Mouse (Mus musculus): ENCODE results near the gene Mplkip.
A peak's percentile ranks its signal among the peaks of the same experiment; 100 is the strongest.

Mplkip gene

GRCm38 (mm10) chr13:17694911-17695699 is at the start of gene Mplkip, which contains the start of gene Sugct:
Gene Mplkip, plus strand, starts transcription at chr13:17695192.
Gene Sugct, minus strand, starts transcription at chr13:17695553.
- DNase-seq (ENCODE audit: low read depth) = peak; percentile 100

GRCm38 (mm10) chr13:17667380-17667779 is 27.6 kb upstream of the Mplkip start:
- no peak for DNase-seq (ENCODE audit: low read depth)

GRCm38 (mm10) chr13:17671122-17671521 is 23.9 kb upstream of the Mplkip start:
- no peak for DNase-seq (ENCODE audit: low read depth)

DNA sequence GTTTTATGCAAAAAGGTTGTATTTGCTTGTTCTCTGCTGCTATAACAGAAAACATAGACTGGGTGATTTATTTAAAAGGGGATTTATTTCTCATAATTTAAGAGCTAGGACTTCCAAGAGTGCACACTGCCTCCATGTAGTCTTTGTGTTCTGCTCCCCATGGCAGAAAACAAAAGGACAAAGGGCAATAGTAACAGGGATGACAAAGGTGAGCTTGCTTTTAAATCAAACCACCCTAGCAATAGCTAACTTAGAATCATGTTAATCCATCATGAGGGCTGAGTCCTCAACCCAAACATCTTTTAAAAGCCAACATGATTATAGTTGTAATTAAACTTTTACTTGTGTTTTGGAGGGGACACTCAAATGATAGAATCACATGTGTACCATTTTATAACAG is 5.5 kb upstream of the Mplkip start:
- no peak for DNase-seq (ENCODE audit: low read depth)

DNA sequence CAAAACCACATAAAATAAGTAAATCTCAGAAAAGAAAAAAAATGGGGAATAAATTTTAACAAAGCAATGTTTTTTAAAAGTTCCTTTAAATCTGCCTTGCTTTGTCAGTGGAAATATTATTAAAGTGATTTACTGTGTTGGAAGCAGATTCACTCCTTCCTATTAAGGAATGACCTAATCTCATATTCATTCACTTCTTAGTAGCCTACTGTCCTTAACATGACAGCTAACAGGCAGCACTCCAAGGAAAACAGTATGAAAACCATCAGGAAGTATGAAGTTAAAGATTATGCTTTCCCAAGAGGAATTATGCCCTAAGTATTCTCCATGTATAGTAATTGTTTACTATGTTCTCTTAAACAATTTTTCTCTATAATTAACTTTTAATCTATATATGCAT is 4.3 kb upstream of the Mplkip start:
- DNase-seq (ENCODE audit: low read depth) = peak; percentile 68

DNA sequence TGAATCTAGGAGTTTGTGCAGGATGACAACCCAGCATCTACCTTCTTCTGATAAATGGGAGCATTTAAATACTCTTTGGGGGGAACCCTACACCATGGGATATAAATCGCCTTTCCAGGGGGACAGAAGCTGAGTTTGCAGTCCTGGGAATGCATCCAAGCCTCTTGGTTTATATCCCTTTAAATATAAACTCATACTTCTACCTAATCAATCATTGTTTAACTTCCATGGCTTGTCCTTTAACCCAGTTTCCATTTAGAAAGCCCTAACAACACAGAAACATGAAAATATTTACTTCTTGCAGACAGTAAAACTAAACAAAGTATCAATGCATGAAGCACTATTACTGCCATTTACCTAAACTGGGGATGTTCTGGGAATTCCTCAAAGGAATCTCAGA is 3.6 kb upstream of the Mplkip start:
- DNase-seq (ENCODE audit: low read depth) = no peak

DNA sequence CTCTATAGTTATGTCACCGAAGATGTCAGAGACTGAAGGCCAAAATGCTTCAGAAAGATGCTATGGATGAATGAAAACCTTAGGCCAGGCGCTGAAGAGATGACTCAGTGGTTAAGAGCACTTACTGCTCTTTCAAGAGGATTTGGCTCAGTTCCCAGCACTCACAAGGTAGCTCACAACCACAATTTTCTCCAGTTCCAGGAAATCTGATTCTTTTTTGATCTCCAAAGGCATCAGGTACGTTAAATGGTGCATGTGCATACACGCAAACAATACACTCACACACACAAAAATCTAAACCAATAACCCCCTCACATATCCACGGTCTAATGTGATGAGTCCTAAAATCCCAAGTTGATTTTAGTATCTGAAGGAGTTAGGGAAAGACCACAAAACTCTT is 1.2 kb upstream of the Mplkip start:
- peak; percentile 79 for DNase-seq (ENCODE audit: low read depth)

DNA sequence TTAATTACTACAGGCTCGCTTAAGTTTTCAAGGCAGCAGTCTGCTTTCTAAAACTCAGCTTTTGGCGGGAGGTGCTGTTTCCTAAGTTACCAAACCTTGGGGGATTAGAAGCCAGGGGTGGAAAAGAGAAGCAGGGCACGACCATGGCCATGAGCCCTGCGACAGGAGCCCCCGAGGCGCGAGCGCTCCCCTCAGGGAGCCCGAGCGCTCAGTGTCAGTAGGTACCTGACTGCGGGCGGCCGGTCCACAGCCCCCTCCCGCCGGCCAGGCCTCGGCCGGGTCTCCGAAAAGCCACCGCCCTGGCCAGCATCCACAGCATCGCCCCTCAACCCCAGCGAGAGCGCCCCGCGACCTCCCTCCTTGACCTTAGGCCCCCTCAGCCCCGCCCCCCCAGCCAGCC is 578 bp upstream of the Mplkip start:
- peak; percentile 54 for DNase-seq (ENCODE audit: low read depth)

DNA sequence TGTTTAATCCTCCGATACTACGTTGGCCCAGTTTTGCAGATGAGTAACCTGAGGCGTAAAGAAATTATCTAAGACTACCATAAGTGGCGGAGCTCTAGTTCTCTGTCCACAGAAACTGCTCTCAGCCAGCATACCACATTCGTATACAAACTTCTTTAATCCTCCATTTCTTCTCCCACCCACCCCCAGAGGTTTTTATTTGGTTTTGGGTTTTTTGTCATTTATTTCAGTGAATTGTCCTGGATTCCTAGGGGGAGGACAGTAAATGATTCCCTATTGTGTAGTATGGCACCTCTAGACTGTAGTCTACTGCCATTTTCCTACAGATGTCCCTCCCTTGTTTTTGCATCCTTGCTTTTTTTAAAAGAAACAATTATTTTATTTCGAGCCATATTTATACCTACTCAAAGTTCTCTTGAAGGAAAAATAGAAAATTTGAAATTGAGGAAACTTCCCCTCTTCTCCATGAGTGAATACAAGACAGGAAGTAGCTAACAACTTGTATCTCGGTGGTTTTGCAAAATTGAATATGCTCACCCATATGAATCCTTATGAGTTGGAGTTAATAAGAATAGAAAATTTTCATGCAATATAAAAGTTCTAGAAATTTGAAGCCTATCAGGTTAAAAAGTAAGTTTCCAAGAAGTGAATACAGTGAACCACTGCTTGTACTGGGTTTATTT is 1.0 kb downstream of the Mplkip start:
- peak; percentile 19 for DNase-seq (ENCODE audit: low read depth)

DNA sequence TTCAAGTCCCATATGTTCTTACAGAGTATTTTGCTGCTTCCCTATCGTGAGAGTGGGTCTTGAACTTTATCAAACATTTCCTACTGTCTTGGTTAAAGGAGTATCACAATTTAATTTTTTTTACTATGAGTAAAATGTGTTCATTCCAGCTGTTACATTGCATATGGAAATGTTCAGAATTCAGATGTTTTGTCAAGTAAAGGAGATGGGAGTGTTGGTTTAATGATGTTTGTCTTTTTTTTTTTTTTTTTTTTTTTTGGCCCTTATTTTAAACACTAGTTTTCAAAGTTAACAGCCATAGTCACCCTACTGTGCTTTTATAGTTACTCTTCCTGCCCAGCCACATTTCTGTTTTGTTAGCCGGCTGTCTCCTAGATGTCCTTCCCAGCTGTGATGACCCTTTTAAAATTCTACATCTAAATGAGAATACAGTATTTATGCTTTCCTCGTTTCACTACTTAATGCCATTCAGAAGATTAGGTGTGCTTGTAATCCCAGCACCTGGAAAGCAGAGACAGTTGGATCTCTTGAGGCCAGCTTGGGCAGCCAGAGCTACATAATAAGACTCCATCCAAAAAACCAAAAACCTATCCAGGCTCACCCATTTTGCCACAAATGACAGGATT is 5.2 kb downstream of the Mplkip start:
- no peak for DNase-seq (ENCODE audit: low read depth)

DNA sequence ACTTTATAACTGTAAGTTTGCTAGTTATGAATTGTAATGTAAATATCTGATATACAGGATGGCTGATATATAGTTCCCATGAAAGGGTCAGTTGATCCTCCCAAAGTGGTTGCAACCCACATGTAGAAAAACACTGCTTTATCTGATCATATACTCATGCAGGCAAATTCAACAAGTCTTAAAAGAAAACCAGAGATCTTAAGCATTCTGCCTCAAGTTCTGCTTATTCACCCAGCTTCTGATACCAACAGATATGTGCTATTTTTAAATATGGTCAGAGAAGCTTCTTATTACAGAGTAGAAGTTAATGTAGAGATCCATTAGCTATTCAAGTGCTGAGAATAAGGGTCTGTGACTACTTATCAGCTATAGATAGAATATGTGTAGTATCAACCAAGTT is 6.3 kb downstream of the Mplkip start:
- DNase-seq (ENCODE audit: low read depth) = no peak

DNA sequence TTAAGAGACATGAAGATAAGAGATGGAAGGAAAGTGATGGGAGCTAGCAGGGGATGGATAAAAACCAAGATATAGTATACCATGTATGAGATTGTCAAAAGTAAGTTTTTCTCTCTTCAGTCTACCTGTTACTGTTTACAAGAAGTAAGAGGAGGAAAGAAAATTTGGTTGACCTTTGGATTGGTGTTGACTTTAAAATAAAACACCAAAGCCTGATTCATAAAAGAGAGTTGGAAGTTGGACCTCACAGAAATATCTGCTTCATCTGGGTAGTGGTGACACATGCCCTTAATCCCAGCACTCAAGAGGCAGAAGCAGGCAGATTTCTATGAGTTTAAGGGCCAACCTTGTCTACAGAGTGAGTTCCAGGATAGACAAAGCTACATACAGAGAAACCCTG is 7.3 kb downstream of the Mplkip start:
- no peak for DNase-seq (ENCODE audit: low read depth)

DNA sequence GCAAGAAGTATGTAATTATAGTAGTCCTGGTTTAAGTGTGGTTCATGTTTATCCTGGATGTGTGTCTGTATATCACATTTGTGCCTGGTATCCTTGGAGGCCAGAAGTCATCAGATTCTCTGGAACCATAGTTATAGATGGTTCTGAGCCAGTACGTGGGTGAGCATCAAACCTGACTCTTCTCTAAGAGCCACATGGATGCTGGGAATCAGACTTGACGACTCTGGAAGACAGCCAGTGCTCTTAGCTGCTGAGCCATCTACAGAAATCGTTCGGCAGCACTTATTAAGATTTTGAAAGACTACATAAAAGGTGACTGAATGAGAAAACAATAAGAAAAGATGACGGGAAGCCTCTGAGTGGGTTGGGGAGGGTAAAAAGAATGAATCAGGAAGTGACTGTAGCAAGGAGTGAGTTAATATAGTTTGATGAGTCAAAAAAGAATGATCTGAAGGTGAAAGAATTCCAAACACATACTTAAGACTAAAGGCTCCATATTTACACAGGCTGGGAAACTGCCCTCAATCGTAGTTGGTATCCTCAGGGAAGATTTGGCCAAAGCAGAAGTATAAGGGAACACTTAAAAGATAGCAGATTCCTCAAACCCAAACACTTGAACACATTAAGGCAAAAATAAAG is 10.3 kb downstream of the Mplkip start:
- DNase-seq (ENCODE audit: low read depth) = peak; percentile 42

DNA sequence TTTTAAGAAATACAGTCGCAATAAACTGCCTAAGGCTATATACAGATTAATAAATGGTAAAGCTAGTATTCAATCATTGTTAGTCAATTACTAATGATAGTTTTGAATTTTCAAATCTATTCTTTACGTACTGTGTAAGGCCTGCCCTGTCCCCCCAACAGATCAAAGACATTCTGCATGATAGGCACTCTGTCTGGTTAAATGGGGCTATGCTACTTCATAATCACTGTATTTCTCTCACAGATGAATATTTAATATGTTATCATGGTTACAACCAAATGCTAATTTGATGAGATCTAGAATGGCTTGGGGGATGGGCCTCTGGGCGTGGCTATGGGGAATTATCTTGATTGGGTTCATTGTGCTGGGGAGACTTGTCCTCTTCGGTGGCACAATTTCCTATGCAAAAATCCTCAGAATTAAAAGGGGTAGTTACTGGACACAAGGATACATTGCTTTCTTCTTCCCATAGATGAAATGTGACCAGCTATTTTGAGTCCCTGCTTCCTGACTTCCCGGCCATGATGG is 13.9 kb downstream of the Mplkip start:
- no peak for DNase-seq (ENCODE audit: low read depth)

- DNase-seq (ENCODE audit: low read depth) = no peak
Observed at GRCm38 (mm10) chr13:17717357-17717756, 22.4 kb downstream of the Mplkip start.

GRCm38 (mm10) chr13:17727922-17728321 is 32.9 kb downstream of the Mplkip start:
- DNase-seq (ENCODE audit: low read depth) = no peak

- no peak for DNase-seq (ENCODE audit: low read depth)
Observed at GRCm38 (mm10) chr13:17728798-17729197, 33.8 kb downstream of the Mplkip start.

Data from NIH3T3 (cell line).